31 mouse cellular contexts compared by ENCODE assay signal in genomic region chr3:66462341-66462740, GRCm38 (mm10).
"Had no signal": no experiment of that assay in that cellular context is flagged by ENCODE, and none has a peak within 500 bp of the region (broad histone marks: within the 10 kb centered on the region; RNA-seq: fewer than 3 reads in every experiment).

No protein-coding gene starts in this region.

- ATAC-seq: liver, embryonic 12.5 days; liver, postnatal 0 days; midbrain, embryonic 13.5 days; midbrain, embryonic 15.5 days; midbrain, embryonic 16.5 days had no signal

- H3K4me1 ChIP-seq: limb, embryonic 10.5 days; limb, embryonic 12.5 days; limb, embryonic 13.5 days; limb, embryonic 15.5 days; liver, embryonic 12.5 days; liver, embryonic 13.5 days; liver, embryonic 15.5 days; megakaryocyte, embryonic 14.5 days; midbrain, embryonic 10.5 days; midbrain, embryonic 12.5 days; midbrain, embryonic 13.5 days; midbrain, embryonic 15.5 days; neural tube, embryonic 12.5 days had no signal

- H3K36me3 ChIP-seq: limb, embryonic 10.5 days; limb, embryonic 12.5 days; limb, embryonic 13.5 days; limb, embryonic 15.5 days; liver, embryonic 12.5 days; liver, embryonic 13.5 days; liver, embryonic 15.5 days; lung, embryonic 15.5 days; midbrain, embryonic 10.5 days; midbrain, embryonic 12.5 days; midbrain, embryonic 13.5 days; midbrain, embryonic 15.5 days; neural tube, embryonic 12.5 days had no signal

- H3K9me3 ChIP-seq: limb, embryonic 10.5 days; limb, embryonic 12.5 days; limb, embryonic 13.5 days; limb, embryonic 15.5 days; liver, embryonic 12.5 days; liver, embryonic 13.5 days; liver, embryonic 15.5 days; lung, embryonic 15.5 days; megakaryocyte, embryonic 14.5 days; midbrain, embryonic 10.5 days; midbrain, embryonic 12.5 days; midbrain, embryonic 13.5 days; midbrain, embryonic 15.5 days; neural tube, embryonic 12.5 days had no signal

- H3K4me3 ChIP-seq: left cerebral cortex, adult 2 months; limb, embryonic 10.5 days; limb, embryonic 12.5 days; limb, embryonic 13.5 days; limb, embryonic 15.5 days; liver, embryonic 12.5 days; liver, embryonic 13.5 days; liver, embryonic 15.5 days; lung, embryonic 15.5 days; megakaryocyte, embryonic 14.5 days; midbrain, embryonic 10.5 days; midbrain, embryonic 12.5 days; midbrain, embryonic 13.5 days; midbrain, embryonic 15.5 days; myocyte; neural tube, embryonic 12.5 days had no signal

- H3K9ac ChIP-seq: limb, embryonic 12.5 days; limb, embryonic 13.5 days; limb, embryonic 15.5 days; liver, embryonic 12.5 days; liver, embryonic 13.5 days; liver, embryonic 14.5 days; liver, embryonic 15.5 days; liver, postnatal 0 days; lung, embryonic 15.5 days; midbrain, embryonic 12.5 days; midbrain, embryonic 13.5 days; midbrain, embryonic 15.5 days; neural tube, embryonic 12.5 days had no signal

- H3K4me2 ChIP-seq: limb, embryonic 12.5 days; limb, embryonic 13.5 days; limb, embryonic 15.5 days; liver, embryonic 11.5 days; liver, embryonic 12.5 days; liver, embryonic 13.5 days; liver, embryonic 15.5 days; lung, embryonic 15.5 days; midbrain, embryonic 11.5 days; midbrain, embryonic 12.5 days; midbrain, embryonic 13.5 days; midbrain, embryonic 15.5 days; neural tube, embryonic 12.5 days had no signal

- DNase-seq: left cerebral cortex, postnatal 4 days; liver; liver, embryonic 13.5 days; liver, postnatal 0 days; lung, adult 18-20 months; lung, adult 2 months; lung, postnatal 10 days; lung, postnatal 14 days; lung, postnatal 36 days; lung, postnatal 4 days; midbrain, embryonic 14.5 days had no signal

- H3K27ac ChIP-seq: left cerebral cortex, adult 2 months; limb, embryonic 10.5 days; limb, embryonic 12.5 days; limb, embryonic 13.5 days; limb, embryonic 15.5 days; liver, embryonic 12.5 days; liver, embryonic 13.5 days; liver, embryonic 14.5 days; liver, embryonic 15.5 days; lung, embryonic 15.5 days; macrophage; midbrain, embryonic 10.5 days; midbrain, embryonic 12.5 days; midbrain, embryonic 13.5 days; midbrain, embryonic 15.5 days; neural tube, embryonic 12.5 days had no signal

- H3K27me3 ChIP-seq: limb, embryonic 12.5 days; limb, embryonic 13.5 days; limb, embryonic 15.5 days; liver, embryonic 12.5 days; liver, embryonic 13.5 days; liver, embryonic 15.5 days; lung, embryonic 15.5 days; midbrain, embryonic 12.5 days; midbrain, embryonic 13.5 days; midbrain, embryonic 15.5 days; neural tube, embryonic 12.5 days had no signal
